Mouse (Mus musculus): Measurements from ENCODE around the gene BC049352.
A peak's percentile ranks its signal among the peaks of the same experiment; 100 is the strongest.

The BC049352 gene

DNA sequence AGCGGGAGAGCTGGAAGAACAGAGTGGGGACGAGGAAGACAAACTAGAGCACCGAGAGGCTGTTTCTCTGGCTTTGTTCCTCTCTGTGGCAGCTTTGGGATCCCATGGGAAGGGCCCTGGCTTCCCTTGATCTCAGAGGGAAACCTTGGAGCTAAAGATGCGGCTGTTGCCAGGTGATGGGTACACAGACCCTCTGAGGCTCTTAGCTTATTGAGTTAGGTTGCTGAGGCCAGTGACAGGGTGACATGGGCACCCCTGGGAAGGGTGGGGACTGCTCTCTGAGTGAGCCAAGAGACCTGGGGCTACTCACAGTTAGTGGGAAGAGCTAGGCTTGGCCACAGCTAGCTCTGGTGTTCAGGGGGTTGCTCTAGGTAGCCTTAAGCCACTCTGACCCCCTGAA, 13.7 kb downstream of the BC049352 start:
- no peak for DNase-seq

DNA sequence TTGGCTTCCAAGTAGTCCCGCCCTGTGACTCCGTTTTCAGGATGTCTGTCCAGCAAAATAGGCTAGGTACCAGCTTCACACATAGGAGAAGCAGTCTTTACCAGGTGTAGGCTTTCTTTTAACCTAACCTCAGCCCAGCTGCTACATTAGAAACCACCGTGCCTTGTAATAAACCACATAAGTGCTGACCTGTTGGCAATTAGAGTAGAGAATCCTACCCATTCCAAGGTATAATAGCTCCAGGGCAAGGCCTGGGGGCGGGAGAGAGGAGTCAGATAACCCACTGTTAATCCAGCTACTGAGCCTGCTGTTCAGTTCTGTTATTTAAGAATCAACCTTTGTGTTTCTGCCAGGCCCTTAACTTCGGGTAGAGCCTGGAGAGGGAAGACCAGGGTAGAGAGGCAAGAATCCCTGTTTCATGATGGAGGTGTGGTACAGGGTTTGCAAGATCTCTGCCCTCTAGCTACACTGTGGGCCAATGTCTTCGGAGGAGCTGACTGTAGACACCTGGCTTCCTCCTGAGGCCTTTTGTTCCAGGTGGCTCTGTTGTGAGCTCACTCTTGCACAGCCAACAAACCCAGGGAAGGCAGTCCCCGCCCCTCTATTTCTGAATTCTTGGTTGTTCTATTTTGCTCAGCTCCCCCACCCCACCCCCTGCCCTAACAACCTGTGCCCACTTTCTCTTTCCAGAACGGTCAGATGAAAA, 14.5 kb downstream of the BC049352 start:
- DNase-seq: no peak

DNA sequence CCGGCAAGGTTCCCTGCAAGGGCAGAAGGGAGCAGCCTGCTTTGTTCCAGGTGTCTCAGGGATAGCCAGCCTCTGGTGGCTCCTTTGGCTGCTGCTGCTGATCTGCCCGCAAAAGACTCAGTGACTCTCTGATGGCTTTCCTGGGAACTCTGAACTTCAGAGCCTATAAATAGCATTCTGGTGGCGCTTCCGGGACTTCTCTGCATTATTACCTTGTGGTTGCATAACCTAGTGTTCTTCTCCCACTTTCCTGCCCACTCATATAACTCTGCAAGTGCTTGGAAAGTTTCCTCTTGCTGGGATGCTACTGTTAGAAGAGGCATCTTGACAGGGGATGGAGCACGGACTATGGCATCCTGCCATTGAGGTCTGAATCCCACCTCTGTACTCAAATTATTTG, 15.7 kb downstream of the BC049352 start:
- DNase-seq: no peak

DNA sequence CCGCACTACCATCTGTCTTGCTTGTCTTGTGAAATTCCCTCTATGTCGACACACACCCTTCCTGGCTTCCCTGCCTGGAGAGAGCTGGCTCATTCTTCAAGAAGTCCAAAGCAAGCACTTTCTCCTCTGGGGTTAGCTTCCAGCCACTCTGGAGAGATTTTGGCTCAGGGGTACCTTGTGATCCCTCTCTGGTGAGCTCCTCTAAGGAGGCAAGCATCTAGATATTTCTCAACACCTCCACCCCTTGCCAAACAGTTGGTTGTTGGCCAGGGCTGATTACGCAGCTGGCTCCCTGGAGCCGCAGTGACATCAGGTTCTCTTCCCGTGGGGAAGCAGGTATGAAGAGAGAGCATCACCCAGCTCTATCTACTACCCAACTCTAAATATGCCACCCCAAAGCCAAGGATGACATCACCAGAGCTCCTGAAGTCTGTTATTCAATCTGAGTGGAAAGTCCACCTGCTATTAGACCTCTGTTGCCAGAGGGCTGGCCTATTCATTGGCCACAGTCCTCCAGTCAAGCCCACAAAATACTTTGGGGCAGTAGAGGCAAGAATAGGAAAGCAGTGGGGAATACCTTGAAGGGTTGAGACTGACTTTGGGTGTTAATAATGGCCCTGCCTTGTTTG, 19.6 kb downstream of the BC049352 start:
- DNase-seq: no peak

DNA sequence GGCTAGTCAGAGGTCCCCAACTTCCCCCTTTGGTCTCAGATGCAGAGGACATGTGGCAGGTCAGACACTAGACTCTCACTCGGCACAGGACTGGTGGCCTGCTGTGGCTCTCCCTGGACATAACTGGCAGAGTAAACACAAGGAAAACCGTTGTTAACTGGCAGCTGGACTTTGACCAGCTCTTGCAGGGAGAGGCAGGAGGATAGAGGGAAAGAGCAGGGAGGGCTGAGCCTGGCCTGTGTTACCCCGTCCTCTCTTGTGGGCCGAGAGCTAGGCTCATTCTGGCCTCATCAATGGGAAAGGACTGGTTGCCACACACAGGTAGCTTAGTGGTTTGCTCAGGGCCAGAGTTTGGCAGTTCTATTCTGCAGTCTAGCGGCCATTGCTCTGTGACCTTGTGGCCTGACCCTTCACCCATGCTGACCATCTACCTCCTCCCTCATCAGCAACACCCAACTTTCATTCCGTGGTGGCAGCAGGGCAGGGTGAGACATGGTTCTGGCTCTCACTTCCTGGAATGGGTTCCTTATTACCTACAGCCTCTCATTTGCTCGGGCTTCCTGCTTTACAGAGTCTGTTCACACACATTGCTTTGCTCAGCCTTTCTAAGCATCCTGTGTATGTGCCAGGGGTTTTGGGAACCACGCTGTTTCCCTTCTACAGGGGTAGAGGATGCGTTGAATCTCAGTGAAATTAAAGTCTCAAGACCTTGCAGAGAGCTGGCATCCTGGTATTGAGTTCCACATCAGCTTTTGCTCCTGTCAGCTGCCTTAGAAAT, 20.4 kb downstream of the BC049352 start:
- DNase-seq: no peak

DNA sequence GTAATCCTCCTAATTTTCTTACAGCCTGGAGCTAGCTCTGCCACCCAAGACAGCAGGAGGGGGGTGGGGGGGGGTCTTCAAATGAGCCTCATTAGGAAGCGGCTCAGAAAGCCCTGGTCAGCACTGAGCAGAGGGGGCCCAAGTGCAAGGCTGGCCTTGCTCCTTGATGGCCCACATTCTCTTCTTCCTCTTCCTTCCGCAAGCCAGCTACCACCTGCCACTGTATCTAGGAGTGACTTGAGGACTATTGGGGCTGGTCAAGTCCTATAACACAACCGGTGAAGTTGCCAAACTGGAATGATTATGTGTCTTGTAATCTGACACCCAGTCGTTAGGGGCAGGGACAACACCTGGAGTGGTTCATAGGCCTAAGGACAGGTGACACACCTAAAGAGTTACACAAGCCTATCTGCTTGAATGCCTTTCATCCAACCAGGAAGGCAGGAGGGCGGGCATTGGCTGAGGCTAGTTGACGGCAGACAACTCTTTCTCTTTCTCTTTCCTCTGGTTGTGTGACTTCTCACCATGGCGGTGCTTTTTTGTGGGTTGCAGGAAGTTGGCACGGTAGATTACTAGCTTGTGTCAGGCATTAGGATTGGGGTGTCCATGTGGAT, 22.1 kb downstream of the BC049352 start, which contains the start of gene Tmprss4:
Gene Tmprss4 (minus strand): TSS at position 296 of the 614 bp plus-strand sequence.
- no peak for DNase-seq

DNA sequence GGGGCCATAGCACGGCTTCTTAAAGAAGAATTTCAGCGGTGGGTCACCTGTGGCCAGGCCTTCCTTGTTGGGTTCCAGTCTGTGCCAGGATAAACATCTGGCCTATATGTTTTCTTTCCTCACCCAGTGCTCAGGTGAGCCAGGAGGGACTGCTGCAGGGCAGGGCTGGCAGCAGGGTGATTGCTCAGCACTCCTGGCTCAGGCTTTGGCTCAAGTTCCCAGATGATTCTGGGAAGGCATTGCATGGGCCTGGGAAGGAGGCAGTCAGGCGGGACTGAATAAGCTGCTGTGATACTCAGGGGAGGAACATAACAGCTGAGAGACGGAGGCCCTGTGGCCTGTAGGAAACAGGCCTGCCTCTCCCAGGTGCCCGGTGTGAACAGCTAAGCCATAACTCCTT, 23.3 kb downstream of the BC049352 start:
- no peak for DNase-seq

DNA sequence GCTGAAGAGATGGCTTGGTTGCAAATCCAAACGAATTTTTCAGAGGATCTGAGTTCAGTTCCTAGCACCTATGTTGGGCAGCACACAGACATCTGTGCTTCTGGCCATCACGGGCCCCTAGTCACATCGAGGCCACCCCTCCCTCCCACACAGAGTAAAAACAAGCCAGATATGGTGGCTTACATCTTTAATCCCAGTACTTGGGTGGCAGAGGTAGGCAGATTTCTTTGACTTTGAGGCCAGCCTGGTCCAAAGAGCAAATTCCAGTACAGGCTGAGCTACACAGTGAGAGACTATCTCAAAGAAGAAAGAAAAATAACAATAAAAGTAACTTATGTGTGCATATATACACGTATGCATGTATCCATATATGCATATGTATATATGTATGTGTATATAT, 24.3 kb downstream of the BC049352 start:
- DNase-seq: no peak

DNA sequence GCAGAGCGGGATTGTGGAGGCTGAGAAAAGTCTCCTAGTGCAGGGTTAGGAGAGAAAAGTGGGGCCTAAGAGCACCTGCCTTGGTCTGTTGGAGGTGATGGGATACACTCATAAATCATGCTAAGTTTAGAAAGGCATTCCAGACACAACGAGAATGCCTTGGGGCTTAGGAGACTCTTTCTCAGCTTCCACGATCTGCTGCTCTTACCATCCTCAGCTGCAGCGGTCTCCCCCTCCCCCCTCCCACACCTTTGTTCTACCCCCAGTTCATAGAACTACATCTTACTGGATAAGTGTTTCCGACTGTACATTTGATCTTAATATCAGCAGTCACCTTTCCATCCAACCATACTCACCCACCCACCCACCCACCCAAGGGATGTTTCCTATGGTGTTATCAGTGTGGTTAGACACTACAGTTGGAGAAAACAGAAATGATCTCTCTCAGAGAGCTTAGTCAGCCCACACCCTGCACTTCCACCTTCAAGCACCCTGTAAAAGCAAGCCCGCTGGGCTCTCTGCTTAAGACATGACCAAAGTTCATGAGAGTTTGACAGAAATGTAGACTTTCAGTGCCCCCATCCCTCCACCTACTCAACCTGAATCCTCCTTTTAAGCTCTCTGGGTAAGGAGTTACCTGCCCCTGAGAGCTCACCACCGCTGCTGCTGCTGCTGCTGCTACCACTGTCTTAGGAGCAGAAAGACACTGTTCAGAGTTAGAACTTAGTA, 25.4 kb downstream of the BC049352 start:
- DNase-seq: no peak

DNA sequence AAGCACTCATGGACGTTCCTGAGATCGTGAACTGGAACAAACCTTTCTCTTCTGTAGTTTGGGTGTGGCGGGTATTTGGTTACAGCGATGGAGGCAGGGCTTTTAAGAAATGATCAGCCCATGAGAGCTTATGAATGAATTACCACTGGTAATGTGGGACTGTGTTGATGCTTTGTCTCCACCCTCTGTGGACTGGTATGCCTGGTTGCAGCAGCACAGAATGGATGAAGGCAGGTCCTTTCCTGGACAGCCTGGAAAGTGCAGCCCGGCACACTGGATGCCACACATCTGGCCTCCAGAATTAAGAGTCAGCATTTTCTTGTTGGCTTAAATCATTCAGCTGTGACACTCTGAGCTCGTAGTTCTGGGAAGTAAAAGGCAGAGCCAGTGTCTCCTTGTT, 30.2 kb downstream of the BC049352 start:
- no peak for DNase-seq

DNA sequence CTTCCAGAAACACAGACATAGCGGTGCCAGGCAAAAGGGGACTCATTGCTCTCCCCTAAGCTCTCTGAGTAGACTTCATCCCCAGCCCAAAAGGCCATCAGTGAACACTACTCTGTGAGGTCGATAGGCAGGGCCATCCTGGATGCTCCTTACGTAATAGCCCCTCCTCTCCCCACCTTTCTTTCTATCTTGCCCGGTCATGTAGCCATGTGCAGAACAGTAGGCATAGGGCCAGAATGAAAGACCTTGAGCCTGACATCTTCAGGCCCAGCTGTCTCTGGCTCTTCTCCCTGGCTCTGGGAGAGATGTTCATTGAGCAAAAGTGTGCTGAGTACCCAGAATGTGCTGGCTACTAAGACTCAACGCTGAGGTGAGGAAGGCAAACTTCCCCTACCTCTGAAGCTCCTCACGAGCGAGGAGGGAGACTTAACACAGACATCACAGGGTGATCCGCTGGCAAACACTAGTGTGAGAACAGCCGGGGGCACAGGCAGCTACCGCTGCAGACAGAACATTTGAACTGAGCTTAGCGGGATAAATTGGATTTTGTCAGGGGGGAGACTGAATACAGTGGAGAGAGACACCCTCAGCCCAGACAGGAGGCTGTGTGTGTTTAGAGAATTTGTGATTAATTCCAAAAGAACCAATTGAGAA, 33.8 kb downstream of the BC049352 start:
- DNase-seq: no peak

DNA sequence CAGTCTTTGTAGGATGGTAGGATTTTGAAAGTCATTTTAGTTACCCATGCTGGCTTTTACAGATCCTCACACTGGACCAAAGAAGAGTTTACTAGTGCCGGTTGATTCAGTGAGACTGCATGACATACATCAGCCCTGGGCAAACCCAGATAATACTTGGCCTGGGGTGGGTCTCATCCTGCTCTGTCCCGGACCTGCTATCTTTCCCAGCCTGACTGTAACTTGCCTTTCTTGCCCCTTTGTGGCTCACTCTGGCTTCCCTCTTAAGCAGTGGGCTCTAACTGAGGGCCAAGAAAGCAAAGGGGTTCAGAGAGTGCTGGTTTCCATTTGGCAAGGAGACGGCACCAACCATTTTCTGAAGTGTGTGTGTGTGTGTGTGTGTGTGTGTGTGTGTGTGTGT, 37.8 kb downstream of the BC049352 start:
- no peak for DNase-seq

DNA sequence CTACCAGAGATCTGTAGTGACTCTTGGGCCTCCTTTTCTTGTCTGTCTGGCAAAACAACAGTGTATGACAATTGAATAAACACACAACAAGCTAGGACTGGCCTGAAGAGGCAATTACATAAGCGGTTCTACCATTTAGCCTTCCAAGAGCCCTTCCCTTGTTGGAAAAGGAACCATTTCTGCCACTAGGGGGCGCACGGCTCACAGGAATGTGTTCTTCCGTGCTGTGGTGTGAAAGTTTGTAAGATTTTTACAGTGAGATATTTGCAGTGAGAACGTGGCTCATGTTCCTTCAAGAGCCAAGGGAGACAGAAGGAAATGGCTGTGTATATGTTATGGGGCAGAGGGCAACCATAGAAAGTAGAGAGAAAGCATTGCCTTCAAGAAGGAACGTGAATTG, 39.8 kb downstream of the BC049352 start:
- peak; percentile 98 for DNase-seq

DNA sequence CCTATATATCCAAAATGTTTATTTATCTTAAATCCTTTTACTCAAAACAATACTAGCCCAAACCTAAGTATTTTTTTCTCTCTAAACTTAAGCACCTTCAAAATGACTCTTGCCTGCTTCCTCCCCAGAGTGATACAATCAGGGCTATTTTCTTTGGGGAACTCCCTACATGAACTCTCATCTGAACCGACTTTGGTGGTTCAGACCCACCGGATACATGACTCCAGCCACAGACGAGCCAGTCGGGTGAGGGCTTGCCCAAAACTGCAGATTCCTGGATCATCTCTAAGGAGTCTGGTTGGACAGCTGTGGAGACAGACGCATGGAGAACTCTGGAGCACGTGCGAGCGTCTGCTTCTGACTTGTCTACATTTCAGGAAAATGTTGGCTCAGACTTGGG, 47.6 kb downstream of the BC049352 start:
- DNase-seq: no peak

DNA sequence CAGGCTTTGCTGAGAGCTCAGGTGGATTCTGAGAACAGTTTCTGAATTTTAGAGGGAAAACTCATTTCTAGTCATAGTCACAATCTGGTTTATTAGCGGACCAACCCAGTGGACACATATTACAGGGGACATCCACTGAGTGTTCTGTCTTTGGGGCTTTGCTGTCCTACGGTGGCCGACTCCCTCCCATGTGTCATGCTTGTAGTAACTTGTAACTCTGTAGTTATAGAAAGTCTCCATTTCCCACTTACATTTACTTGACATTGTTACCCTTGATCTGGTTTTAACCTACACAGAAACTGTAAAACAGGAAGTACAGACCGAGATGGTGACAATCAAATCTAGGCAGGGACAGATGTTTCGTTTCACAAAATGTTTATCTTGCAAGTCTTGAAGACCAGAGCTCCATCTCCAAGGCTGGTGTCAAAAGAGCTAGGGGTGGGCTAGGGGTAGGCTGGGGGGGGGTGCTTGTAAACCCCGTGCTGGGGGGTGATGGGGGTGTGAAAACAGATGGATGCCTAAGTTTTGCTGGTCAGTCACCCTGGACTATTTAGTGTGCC, 53.9 kb downstream of the BC049352 start:
- no peak for DNase-seq

DNA sequence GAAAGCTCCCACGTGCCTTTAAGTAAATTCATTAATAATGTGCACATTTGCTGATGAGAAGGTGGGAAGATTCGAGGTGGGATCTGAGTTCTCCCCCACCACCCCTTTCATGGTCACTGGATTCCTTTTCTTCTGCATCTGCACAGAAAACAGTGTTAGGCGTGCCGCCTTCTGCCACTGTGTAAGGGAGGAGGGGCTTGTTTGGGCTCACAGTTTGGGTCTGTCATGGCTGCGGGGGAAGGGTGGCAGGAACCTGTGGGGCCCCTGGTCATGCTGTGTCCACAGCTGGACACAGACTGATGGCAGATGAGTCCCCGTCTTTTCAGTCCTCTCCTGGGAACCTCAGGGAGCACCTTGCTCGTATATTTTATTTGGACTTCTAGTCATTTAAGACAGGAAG, 54.9 kb downstream of the BC049352 start:
- DNase-seq: no peak

DNA sequence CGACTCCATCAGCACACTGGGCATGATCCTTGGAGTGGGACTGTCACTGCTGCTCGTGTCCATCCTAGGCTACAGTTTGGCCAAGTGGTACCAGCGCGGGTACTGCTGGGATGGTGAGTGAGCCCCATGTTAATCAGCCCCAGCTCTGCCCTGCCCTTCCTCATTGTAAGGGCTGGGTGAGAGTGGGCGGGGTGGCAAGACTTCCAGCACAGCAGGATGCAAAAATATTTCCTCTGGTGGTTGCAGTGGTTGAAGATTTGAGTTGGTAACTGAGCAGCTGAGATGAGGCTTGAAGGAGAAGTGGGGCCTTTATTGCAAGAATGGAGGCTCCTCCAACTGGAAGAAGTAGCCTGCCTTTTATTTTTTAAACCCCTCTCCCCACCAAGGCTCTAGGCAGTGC, 59.6 kb downstream of the BC049352 start:
- no peak for DNase-seq

DNA sequence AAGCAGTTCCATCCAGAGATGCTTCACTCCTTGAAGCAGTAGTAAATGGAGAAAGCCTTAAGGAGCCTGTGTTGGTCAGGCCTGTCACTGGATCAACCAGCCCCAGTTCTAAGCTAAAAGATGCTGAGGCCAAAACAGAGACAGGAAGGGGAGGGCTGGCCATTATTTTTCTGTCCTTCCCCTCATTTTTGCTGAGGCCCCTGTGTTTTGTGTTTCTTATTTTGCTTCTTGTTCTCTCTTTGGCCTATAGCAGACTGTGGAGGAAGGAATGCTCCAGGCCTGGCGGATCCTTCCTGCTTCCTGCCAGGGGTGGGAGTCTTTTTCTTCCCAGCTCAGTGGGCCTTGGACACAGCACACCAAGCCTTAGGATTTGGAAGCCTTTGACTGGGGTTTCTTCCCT, 63.6 kb downstream of the BC049352 start:
- DNase-seq: no peak

DNA sequence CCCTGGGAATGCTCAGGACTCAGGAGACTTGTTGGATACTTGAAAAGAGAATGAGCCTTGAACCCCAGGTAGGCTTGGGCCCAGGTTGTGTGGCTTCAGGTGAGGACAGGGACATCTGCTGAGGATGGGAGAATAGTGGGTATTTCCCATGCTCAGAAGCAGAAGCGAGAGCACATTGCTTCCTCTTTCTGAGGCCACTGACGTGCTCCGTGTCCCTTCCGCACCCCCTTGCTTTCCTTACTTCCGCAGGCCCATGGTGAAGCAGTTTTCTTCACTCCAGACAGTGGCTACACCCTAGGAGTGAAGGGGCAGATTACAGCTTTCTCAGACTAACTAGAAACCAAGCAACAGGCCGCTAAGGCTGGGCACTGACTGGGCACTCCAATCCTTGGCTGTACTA, 64.3 kb downstream of the BC049352 start:
- no peak for DNase-seq

DNA sequence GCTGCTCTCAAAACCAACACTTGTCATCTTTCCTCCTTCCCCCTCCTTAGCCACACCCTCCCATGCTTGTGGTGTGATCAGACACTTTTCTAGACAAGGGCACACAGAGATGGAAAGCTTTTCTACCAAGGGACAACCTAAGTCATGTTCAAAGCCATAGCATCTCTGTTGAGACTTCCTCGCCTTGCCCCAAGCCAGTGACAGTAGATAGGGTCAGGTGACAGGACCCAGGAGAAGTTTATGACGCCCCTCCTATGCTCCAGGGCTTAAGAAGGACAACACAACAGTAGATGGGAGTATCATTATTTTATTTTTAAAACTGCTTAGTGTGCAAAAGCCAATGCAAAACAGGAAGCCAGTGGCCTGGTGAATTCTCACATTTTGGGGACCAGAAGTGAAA, 65.7 kb downstream of the BC049352 start:
- DNase-seq: no peak

DNA sequence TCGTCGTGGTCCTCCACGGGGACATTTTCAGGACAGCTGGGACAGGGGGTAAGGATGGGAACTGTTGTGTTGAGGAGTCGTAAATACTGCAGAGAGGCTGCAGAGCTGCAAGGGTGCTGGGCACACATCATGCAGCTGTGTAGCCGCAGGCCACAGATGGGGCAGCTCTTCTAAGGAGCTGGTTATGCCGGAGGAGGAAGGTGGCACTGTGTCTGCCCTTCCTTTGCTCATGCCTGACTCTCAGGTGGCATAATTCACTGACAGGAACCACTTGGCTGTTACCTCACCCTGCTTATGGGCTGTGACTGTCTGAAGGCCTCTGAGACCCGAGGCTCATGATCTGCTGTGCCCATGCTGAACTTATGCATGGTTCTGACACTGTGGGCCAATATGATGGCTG, 68.5 kb downstream of the BC049352 start:
- DNase-seq: no peak

DNA sequence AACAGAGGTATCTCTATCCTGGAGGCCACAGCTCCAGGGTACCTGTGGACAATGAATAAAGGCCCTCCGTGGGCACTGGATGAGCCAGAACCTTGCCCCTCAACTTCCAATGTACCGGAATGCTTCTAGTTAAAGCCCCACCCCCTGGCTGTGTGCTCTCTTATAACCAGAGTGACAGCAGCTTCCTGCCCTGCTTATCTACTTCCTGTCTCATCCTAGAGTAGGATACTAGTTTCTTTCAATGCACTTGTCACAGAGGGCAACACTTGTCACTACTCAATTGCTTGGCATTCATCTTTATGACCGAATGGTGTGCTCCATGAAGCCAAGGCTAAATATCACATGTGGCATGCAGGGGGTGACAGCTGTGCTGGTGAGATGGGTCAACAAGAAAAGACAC, 69.5 kb downstream of the BC049352 start:
- no peak for DNase-seq
